Mouse (Mus musculus) ES-E14 (cell line): ENCODE measurements around the gene Fitm1. TPM values are rescaled to one million over a fixed set of nuclear protein-coding genes. Genes with fewer than 3 reads are reported as not detected.

ENCODE experiments used
- DNase-seq: peaks from one replicate; pipeline ENCODE4 v3.0.0-alpha.2; 2013; ENCODE audit warnings: low read depth, low spot score
- H3K27ac ChIP-seq: 2 replicates; pipeline ENCODE4 v1.5.1; 2012; ENCODE audit warnings: low read depth, mild to moderate bottlenecking, low read length, moderate library complexity, mixed read lengths; ENCODE audit not compliant: poor library complexity, insufficient read depth, severe bottlenecking
- H3K36me3 ChIP-seq: 2 replicates; pipeline ENCODE4 v1.6.1; 2012; ENCODE audit warnings: mild to moderate bottlenecking, low read length, moderate library complexity, mixed read lengths; ENCODE audit not compliant: control insufficient read depth, poor library complexity, insufficient read depth, severe bottlenecking
- H3K4me1 ChIP-seq, 2 experiments: fragments of 150-350 bp in 1 of 2; sonication (generic) in 1 of 2; 2 replicates each; pipeline ENCODE4 v1.6.1; 2012; ENCODE audit warnings: low read length in 2 of 2, mild to moderate bottlenecking in 1 of 2, mixed read lengths in 1 of 2; ENCODE audit not compliant: control insufficient read depth in 2 of 2, insufficient read depth in 2 of 2, poor library complexity in 1 of 2
- H3K4me3 ChIP-seq, 2 experiments: fragments of 150-350 bp in 1 of 2; sonication (generic) in 1 of 2; 2 replicates each; pipeline ENCODE4 v1.5.1; 2012; ENCODE audit warnings: low read length in 2 of 2, low read depth in 1 of 2, mild to moderate bottlenecking in 1 of 2, mixed read lengths in 1 of 2; ENCODE audit not compliant: insufficient read depth in 1 of 2, poor library complexity in 1 of 2, severe bottlenecking in 1 of 2
- H3K9ac ChIP-seq: 2 replicates; pipeline ENCODE4 v1.6.1; 2012; ENCODE audit warnings: low read depth, mild to moderate bottlenecking, low read length, mixed read lengths; ENCODE audit not compliant: poor library complexity, insufficient read depth, severe bottlenecking
- H3K9me3 ChIP-seq: fragments of 150-350 bp; sonication (generic); 2 replicates; pipeline ENCODE4 v1.6.1; 2012; ENCODE audit warnings: low read depth, mild to moderate bottlenecking, low read length; ENCODE audit not compliant: control insufficient read depth, insufficient read depth
- CHD2 ChIP-seq: IDR thresholded peaks from 2 replicates; pipeline ENCODE4 v1.6.1; 2014; ENCODE audit warnings: mild to moderate bottlenecking, low read depth, low read length, inconsistent platforms
- HCFC1 ChIP-seq: IDR thresholded peaks from 2 replicates; pipeline ENCODE4 v1.6.1; 2012; ENCODE audit warnings: low read length, inconsistent platforms, borderline replicate concordance; ENCODE audit not compliant: insufficient read depth
- MAFK ChIP-seq: IDR thresholded peaks from 2 replicates; pipeline ENCODE4 v1.6.1; 2014; ENCODE audit warnings: mild to moderate bottlenecking, low read depth, low read length, inconsistent platforms; ENCODE audit not compliant: insufficient read depth
- ZC3H11A ChIP-seq: IDR thresholded peaks from 2 replicates; pipeline ENCODE4 v1.6.1; 2012; ENCODE audit warnings: low read depth, mild to moderate bottlenecking, inconsistent platforms, low read length, borderline replicate concordance
- ZNF384 ChIP-seq: IDR thresholded peaks from 2 replicates; pipeline ENCODE4 v1.6.1; 2012; ENCODE audit warnings: low read depth, low read length, inconsistent platforms
- in situ Hi-C, 2 experiments: fragments of 600-800 bp; cut with MboI; formaldehyde crosslinking; loops; one replicate each; pipeline ENCODE4 v1.15.1; 2025; ENCODE audit warnings: low sequenced_read_pairs in 2 of 2, inconsistent platforms in 1 of 2; ENCODE audit not compliant: unreplicated experiment in 2 of 2
- total RNA-seq: library from RNA; depleted of rRNA; stranded (reverse); fragments of 300-350 nt; gene quantifications from 2 replicates; pipeline ENCODE4 v1.2.3, GENCODE M21; 2012

The Fitm1 gene
- total RNA-seq, 1 experiment: 0.71 TPM

- no peaks in the 10 kb centered on the region for H3K9me3 ChIP-seq
- H3K27ac ChIP-seq: no peak overlapping the region; the same call in 1 of the 2 replicates
- peaks cover 0 to 10% of the 10 kb centered on the region in 2 experiments; a peak in 2 of 4 replicates for H3K4me1 ChIP-seq
- H3K9ac ChIP-seq: no peak overlapping the region; the same call in 1 of the 2 replicates
- TF ChIP-seq HCFC1 (no peak), ZC3H11A (no peak), CHD2 (no peak), MAFK (no peak), ZNF384 (no peak)
- H3K36me3 ChIP-seq: peaks cover 6% of the 10 kb centered on the region; the same call in 1 of the 2 replicates
- in situ Hi-C loops: no loop called here
- peak overlapping the region; percentile 30 to 81; a peak in 3 of 4 replicates for H3K4me3 ChIP-seq
- DNase-seq: no peak
These were observed 16.5 kb upstream of the Fitm1 start for GRCm38 (mm10) chr14:55558740-55559448.

- TF ChIP-seq CHD2 (peak; percentile 74), MAFK (no peak)
- in situ Hi-C loops: no loop called here
- H3K9ac ChIP-seq: peak within 1 kb of the TSS; percentile 85
- peaks cover 0 to 5% of the 10 kb centered on the region in 2 experiments; a peak in 2 of 4 replicates for H3K4me1 ChIP-seq
- H3K36me3 ChIP-seq: peaks cover 6% of the 10 kb centered on the region; the same call in 1 of the 2 replicates
- H3K9me3 ChIP-seq: no peaks in the 10 kb centered on the region
- DNase-seq: peak; percentile 93
- peak within 1 kb of the TSS; percentile 92 for H3K27ac ChIP-seq
- peak within 1 kb of the TSS; percentile 81 for H3K4me3 ChIP-seq
These were observed 15.6 kb upstream of the Fitm1 start, which contains the start of gene Dcaf11 for GRCm38 (mm10) chr14:55559799-55560201. Gene Dcaf11, plus strand, starts transcription at chr14:55560006.

GRCm38 (mm10) chr14:55560202-55561073 lies 15.0 kb upstream of the Fitm1 start, which contains the start of gene A730061H03Rik:
Gene A730061H03Rik, minus strand, starts transcription at chr14:55560406.
- Histone ChIP-seq H3K4me3 (peak within 1 kb of the TSS; percentile 81), H3K4me1 (peaks cover 0 to 5% of the 10 kb centered on the region in 2 experiments; a peak in 1 of 4 replicates), H3K9ac (peak within 1 kb of the TSS; percentile 85), H3K27ac (peak within 1 kb of the TSS; percentile 92), H3K9me3 (no peaks in the 10 kb centered on the region), H3K36me3 (peaks cover 6% of the 10 kb centered on the region; the same call in 1 of the 2 replicates)
- no peak for TF ChIP-seq MAFK
- 0 out of 2 replicates have a peak, but pooled peaks have one; percentile 55 for TF ChIP-seq HCFC1
- no peak for TF ChIP-seq ZNF384
- peak; percentile 94 for TF ChIP-seq CHD2
- TF ChIP-seq ZC3H11A: no peak
- peak; percentile 98 for DNase-seq
- in situ Hi-C loops: no loop called here

- in situ Hi-C loops: no loop called here
- H3K36me3 ChIP-seq: peaks cover 15% of the 10 kb centered on the region; the same call in 1 of the 2 replicates
- TF ChIP-seq ZC3H11A: no peak
- no peak for TF ChIP-seq MAFK
- TF ChIP-seq CHD2: no peak
- no peak for TF ChIP-seq ZNF384
- no peak for TF ChIP-seq HCFC1
- H3K9ac ChIP-seq: no peak overlapping the region
- peaks cover 0 to 5% of the 10 kb centered on the region in 2 experiments; a peak in 1 of 4 replicates for H3K4me1 ChIP-seq
- DNase-seq: no peak
- no peak overlapping the region for H3K4me3 ChIP-seq
- no peaks in the 10 kb centered on the region for H3K9me3 ChIP-seq
- H3K27ac ChIP-seq: no peak overlapping the region
These were observed 13.6 kb upstream of the Fitm1 start for GRCm38 (mm10) chr14:55561860-55562259.
